Mouse (Mus musculus): ENCODE data around the gene Shd. TPM values are rescaled to one million over a fixed set of nuclear protein-coding genes. Genes with fewer than 3 reads are reported as not detected.

Shd gene
- polyA plus RNA-seq, 1 experiment from 2014 or later = 6.6 TPM

DNA sequence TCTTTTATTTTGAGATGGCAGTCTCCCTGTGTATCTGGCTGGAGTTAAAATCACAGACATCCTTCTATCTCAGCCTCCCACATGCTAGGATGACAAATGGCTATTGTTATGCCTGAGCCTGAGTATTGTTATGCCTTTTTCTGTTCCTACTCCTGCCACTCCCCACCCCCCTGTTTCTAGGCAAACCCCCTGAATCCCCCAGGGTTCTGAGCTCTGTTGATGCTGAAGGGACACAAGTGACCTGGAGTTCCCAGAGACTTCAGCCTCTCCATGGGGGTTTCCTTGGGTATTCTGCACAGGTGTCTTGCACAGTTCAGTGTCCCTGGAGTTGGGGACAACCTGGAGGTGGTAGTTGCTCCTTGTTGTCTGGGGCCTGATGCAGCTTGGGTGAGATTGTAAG, 18.2 kb upstream of the Shd start:
- Histone ChIP-seq H3K9ac (no peak overlapping the region), H3K4me2 (no peak overlapping the region), H3K9me3 (replicated peaks) (no peaks in the 10 kb centered on the region), H3K4me1 (replicated peaks) (peaks cover 9% of the 10 kb centered on the region), H3K27ac (no peak overlapping the region), H3K27me3 (peaks cover 26% of the 10 kb centered on the region), H3K36me3 (no peaks in the 10 kb centered on the region), H3K4me3 (no peak overlapping the region)
- ATAC-seq (replicated peaks; ENCODE audit: insufficient number of reproducible peaks, insufficient read depth, low FRiP score, low read depth) = no peak

GRCm38 (mm10) chr17:55952447-55953027, 17.7 kb upstream of the Shd start, which contains the start of gene Ebi3:
TSS of gene Ebi3 (plus strand) at chr17:55952640.
- H3K9me3 ChIP-seq (replicated peaks) = no peaks in the 10 kb centered on the region
- no peak within 1 kb of the TSS for H3K27ac ChIP-seq
- no peak within 1 kb of the TSS for H3K4me2 ChIP-seq
- 61% methylated on average over 6 of the region's 6 CpGs for WGBS
- no peak within 1 kb of the TSS for H3K4me3 ChIP-seq
- H3K27me3 ChIP-seq = peaks cover 26% of the 10 kb centered on the region
- peaks cover 9% of the 10 kb centered on the region for H3K4me1 ChIP-seq (replicated peaks)
- no peak within 1 kb of the TSS for H3K9ac ChIP-seq
- no peak for ATAC-seq (replicated peaks; ENCODE audit: insufficient number of reproducible peaks, insufficient read depth, low FRiP score, low read depth)
- no peaks in the 10 kb centered on the region for H3K36me3 ChIP-seq

DNA sequence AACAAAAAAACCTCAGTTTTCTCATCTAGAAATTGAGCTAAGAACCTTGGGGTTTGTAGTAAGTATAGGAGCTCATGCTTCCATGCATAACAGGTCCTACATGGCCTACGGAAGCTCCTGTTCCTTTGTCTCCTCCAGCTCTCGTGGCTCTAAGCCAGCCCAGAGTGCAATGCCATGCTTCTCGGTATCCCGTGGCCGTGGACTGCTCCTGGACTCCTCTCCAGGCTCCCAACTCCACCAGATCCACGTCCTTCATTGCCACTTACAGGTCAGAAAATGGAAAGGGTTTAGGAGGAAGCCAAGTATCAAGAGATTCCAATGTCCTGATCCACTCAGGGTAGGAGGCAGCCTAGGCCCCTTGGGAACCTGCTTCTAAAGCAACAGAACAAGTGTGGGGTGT, 16.5 kb upstream of the Shd start:
- no peaks in the 10 kb centered on the region for H3K9me3 ChIP-seq (replicated peaks)
- H3K4me1 ChIP-seq (replicated peaks) = peaks cover 15% of the 10 kb centered on the region
- no peak overlapping the region for H3K4me3 ChIP-seq
- no peak overlapping the region for H3K4me2 ChIP-seq
- 52% methylated on average over 6 of the region's 6 CpGs for WGBS
- ATAC-seq (replicated peaks; ENCODE audit: insufficient number of reproducible peaks, insufficient read depth, low FRiP score, low read depth) = no peak
- peaks cover 26% of the 10 kb centered on the region for H3K27me3 ChIP-seq
- no peak overlapping the region for H3K27ac ChIP-seq
- no peaks in the 10 kb centered on the region for H3K36me3 ChIP-seq
- no peak overlapping the region for H3K9ac ChIP-seq

DNA sequence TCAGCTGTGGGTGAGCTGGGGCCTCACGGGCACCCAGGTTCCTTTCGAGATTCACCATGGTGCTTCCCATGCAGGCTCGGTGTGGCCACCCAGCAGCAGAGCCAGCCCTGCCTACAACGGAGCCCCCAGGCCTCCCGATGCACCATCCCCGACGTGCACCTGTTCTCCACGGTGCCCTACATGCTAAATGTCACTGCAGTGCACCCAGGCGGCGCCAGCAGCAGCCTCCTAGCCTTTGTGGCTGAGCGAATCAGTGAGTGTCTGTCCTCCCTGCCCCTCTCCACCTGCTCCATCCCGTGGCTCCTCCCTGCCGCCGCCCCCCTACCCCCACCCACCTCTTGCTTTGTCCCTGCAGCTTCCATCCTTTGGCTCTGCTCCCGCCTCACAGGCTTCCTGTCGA, 16.0 kb upstream of the Shd start:
- Histone ChIP-seq H3K27ac (no peak overlapping the region), H3K9me3 (replicated peaks) (no peaks in the 10 kb centered on the region), H3K4me2 (no peak overlapping the region), H3K9ac (no peak overlapping the region), H3K36me3 (no peaks in the 10 kb centered on the region), H3K4me3 (no peak overlapping the region), H3K4me1 (replicated peaks) (peaks cover 15% of the 10 kb centered on the region), H3K27me3 (peaks cover 26% of the 10 kb centered on the region)
- no peak for ATAC-seq (replicated peaks; ENCODE audit: insufficient number of reproducible peaks, insufficient read depth, low FRiP score, low read depth)
- 33% methylated on average over 16 of the region's 16 CpGs for WGBS

DNA sequence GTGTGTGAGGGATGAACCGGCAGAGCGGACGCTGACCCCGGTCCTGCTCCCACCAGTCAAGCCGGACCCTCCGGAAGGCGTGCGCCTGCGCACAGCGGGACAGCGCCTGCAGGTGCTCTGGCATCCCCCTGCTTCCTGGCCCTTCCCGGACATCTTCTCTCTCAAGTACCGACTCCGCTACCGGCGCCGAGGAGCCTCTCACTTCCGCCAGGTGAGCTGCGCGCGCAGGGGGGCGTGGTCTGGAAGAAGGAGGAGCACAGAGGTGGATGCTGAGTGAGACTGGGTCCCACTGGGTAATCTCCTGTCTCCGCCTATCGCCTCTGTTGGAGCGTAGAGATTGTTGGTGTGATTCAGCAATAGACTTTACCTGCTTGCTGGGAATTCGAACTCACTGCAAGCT, 14.1 kb upstream of the Shd start:
- Histone ChIP-seq H3K4me3 (peak overlapping the region; percentile 38), H3K27ac (no peak overlapping the region), H3K36me3 (peaks cover 4% of the 10 kb centered on the region), H3K4me2 (peak overlapping the region; percentile 64), H3K27me3 (peaks cover 26% of the 10 kb centered on the region), H3K9me3 (replicated peaks) (no peaks in the 10 kb centered on the region), H3K4me1 (replicated peaks) (peaks cover 24% of the 10 kb centered on the region), H3K9ac (0 out of 2 replicates have a peak overlapping the region, but pooled peaks have one; percentile 6)
- 5% methylated on average over 26 of the region's 26 CpGs for WGBS
- no peak for ATAC-seq (replicated peaks; ENCODE audit: insufficient number of reproducible peaks, insufficient read depth, low FRiP score, low read depth)

DNA sequence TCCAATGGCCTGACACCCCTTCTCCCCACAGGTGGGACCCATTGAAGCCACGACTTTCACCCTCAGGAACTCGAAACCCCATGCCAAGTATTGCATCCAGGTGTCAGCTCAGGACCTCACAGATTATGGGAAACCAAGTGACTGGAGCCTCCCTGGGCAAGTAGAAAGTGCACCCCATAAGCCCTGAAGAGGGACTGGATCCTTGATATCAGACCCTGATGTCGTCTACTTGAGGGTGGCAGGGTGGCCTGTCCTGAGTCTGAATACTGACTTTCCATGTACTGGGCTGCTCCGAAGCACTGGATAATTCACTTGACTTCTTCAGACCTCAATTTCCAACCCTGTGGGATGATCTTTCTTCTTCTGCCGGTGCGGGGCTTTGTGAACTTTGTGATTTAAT, 13.7 kb upstream of the Shd start:
- Histone ChIP-seq H3K36me3 (peaks cover 7% of the 10 kb centered on the region), H3K4me3 (peak overlapping the region; percentile 38; the same call in 1 of the 2 replicates), H3K9ac (no peak overlapping the region), H3K27me3 (peaks cover 26% of the 10 kb centered on the region), H3K9me3 (replicated peaks) (no peaks in the 10 kb centered on the region), H3K27ac (no peak overlapping the region), H3K4me2 (peak overlapping the region; percentile 64), H3K4me1 (replicated peaks) (peaks cover 24% of the 10 kb centered on the region)
- ATAC-seq (replicated peaks; ENCODE audit: insufficient number of reproducible peaks, insufficient read depth, low FRiP score, low read depth) = no peak
- WGBS = 37% methylated on average over 6 of the region's 6 CpGs

GRCm38 (mm10) chr17:55957168-55957567, 13.1 kb upstream of the Shd start:
- Histone ChIP-seq H3K9me3 (replicated peaks) (no peaks in the 10 kb centered on the region), H3K27ac (no peak overlapping the region), H3K4me2 (no peak overlapping the region), H3K27me3 (peaks cover 26% of the 10 kb centered on the region), H3K4me3 (no peak overlapping the region), H3K9ac (no peak overlapping the region), H3K36me3 (peaks cover 13% of the 10 kb centered on the region), H3K4me1 (replicated peaks) (peaks cover 24% of the 10 kb centered on the region)
- 15% methylated on average over 9 of the region's 9 CpGs for WGBS
- ATAC-seq (replicated peaks; ENCODE audit: insufficient number of reproducible peaks, insufficient read depth, low FRiP score, low read depth) = no peak

DNA sequence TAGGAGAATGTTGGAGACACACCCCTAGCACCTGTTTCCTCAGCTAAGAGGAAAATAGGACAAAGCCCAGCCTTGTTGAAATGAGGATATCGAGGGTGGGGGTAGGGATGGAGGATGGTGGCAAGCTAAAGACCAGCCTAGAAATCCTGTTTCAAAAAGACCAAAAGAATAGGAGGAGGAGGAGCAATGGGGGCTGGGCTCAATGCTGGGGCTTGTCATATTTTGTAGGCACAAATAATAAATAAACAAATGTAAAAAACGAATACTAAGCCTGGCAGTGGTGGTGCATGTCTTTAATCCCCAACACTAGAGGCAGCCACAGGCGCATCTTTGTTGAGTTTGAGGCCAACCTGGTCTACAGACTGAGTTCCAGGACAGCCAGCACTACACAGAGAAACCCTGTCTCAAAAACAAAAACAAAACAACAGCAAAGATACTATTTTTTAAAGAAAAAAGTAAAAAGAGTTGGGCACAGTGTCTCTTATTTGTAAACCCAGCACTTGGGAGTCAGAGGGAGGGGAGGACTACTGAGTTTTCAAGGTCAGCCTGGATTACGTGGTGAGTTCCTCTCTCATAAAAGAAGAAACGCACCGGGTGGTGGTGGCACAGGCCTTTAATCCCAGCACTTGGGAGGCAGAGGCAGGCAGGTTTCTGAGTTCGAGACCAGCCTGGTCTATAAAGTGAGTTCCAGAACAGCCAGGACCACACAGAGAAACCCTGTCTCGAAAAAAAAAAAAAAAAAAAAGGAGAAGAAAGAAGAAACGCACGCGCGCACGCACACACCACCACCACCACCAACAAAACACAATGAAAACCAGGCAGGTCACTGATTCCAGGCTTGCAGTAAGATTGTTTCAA, 12.3 kb upstream of the Shd start:
- Histone ChIP-seq H3K27me3 (peaks cover 26% of the 10 kb centered on the region), H3K9ac (peak overlapping the region; percentile 47; the same call in 1 of the 2 replicates), H3K36me3 (peaks cover 16% of the 10 kb centered on the region), H3K4me2 (peak overlapping the region; percentile 72), H3K27ac (peak overlapping the region; percentile 97; the same call in 1 of the 2 replicates), H3K4me3 (peak overlapping the region; percentile 65), H3K4me1 (replicated peaks) (peaks cover 25% of the 10 kb centered on the region), H3K9me3 (replicated peaks) (no peaks in the 10 kb centered on the region)
- ATAC-seq (replicated peaks; ENCODE audit: insufficient number of reproducible peaks, insufficient read depth, low FRiP score, low read depth) = no peak
- 80% methylated on average over 13 of the region's 13 CpGs for WGBS

- Histone ChIP-seq H3K27ac (peak overlapping the region; percentile 97), H3K9me3 (replicated peaks) (no peaks in the 10 kb centered on the region), H3K9ac (peak overlapping the region; percentile 47), H3K27me3 (peaks cover 26% of the 10 kb centered on the region), H3K4me1 (replicated peaks) (peaks cover 29% of the 10 kb centered on the region), H3K4me2 (peak overlapping the region; percentile 72), H3K36me3 (peaks cover 16% of the 10 kb centered on the region), H3K4me3 (peak overlapping the region; percentile 65)
- 27% methylated on average over 2 of the region's 2 CpGs for WGBS
- ATAC-seq (replicated peaks; ENCODE audit: insufficient number of reproducible peaks, insufficient read depth, low FRiP score, low read depth) = no peak
These were observed 11.7 kb upstream of the Shd start for GRCm38 (mm10) chr17:55958584-55958886.

DNA sequence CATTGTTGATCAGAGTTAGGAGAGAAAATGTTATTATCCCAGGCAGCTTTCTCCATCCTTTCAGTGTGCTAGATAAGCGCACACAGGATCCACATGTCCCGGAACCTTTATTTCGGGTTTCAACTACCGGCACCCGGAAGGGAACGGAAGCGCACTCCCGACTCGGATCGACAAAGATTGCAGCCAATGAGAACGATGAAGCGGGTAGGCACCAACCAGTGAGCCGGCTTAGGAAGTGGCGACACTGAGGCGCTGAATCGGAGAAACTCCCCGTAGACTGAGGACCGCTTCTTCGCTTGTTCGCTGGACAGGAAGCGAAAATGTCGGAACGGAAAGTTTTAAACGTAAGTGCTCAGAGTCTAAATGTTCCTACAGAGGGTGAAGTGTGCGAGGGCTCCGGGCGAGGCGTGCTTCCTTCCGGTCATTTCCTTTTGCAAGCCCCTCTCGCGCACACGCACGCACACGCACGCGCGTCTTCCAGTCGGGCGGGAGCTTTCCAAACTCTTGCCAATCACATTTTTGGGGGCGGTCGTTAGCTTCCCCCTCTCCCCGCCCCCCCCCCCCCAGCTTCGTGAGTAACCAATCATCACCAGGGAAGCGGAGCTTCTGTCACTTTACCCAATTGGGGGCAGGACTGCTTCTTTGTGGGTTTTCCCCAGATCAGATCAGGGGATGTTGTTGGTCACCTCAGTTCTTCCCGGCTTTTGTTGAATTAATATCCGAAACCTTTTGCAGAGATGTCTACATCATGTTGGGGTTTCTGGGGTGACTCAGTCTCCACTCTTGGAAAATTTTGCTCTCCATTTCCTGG, 11.1 kb upstream of the Shd start, which contains the start of gene Yju2:
Gene Yju2 (plus strand): TSS at position 182 of the 811 bp plus-strand sequence.
- Histone ChIP-seq H3K27ac (peak within 1 kb of the TSS; percentile 97), H3K4me3 (peak within 1 kb of the TSS; percentile 65), H3K4me1 (replicated peaks) (peaks cover 29% of the 10 kb centered on the region), H3K27me3 (peaks cover 24% of the 10 kb centered on the region), H3K4me2 (peak within 1 kb of the TSS; percentile 72), H3K9ac (peak within 1 kb of the TSS; percentile 69), H3K36me3 (peaks cover 16% of the 10 kb centered on the region), H3K9me3 (replicated peaks) (no peaks in the 10 kb centered on the region)
- WGBS = under 1% methylated on average over 45 of the region's 46 CpGs
- ATAC-seq (replicated peaks; ENCODE audit: insufficient number of reproducible peaks, insufficient read depth, low FRiP score, low read depth) = peak; percentile 89
